Mouse (Mus musculus) heart, postnatal 0 days (tissue): ENCODE results near the gene Dmac1. TPM values are rescaled to one million over a fixed set of nuclear protein-coding genes. Genes with fewer than 3 reads are reported as not detected.

ENCODE experiments used
- ATAC-seq: fragments of 200-750 bp; cut with Nextera tagmentation; 2 replicates; pipeline ENCODE4 v1.8.0; 2017; ENCODE audit warnings: low read depth, moderate number of reproducible peaks, moderate library complexity; ENCODE audit not compliant: insufficient read depth
- DNase-seq: peaks from one replicate; pipeline ENCODE4 v3.0.0-alpha.2; 2016; ENCODE audit warnings: low spot score
- H3K27ac ChIP-seq: fragments of 300-500 bp; sonication (generic); 2 replicates; pipeline ENCODE4 v1.5.1; 2014; ENCODE audit warnings: low read depth, mild to moderate bottlenecking
- H3K27me3 ChIP-seq: fragments of 300-500 bp; sonication (generic); 2 replicates; pipeline ENCODE4 v1.6.1; 2014; ENCODE audit warnings: low read length, mixed read lengths; ENCODE audit not compliant: control insufficient read depth, insufficient read depth
- H3K36me3 ChIP-seq: fragments of 300-500 bp; sonication (generic); replicated peaks from 2 replicates; pipeline ENCODE4 v1.6.1; 2014; ENCODE audit warnings: low read length, mixed read lengths; ENCODE audit not compliant: control insufficient read depth, insufficient read depth
- H3K4me1 ChIP-seq: fragments of 300-500 bp; sonication (generic); 2 replicates; pipeline ENCODE4 v1.6.1; 2014; ENCODE audit warnings: antibody characterized with exemption; ENCODE audit not compliant: control insufficient read depth, insufficient read depth
- H3K4me2 ChIP-seq: fragments of 300-500 bp; sonication (generic); 2 replicates; pipeline ENCODE4 v1.6.1; 2014; ENCODE audit warnings: low read depth, mild to moderate bottlenecking, low read length, moderate library complexity
- H3K4me3 ChIP-seq: fragments of 300-500 bp; sonication (generic); 2 replicates; pipeline ENCODE4 v1.5.1; 2014; ENCODE audit warnings: low read depth, low read length
- H3K9ac ChIP-seq: fragments of 300-500 bp; sonication (generic); replicated peaks from 2 replicates; pipeline ENCODE4 v1.6.1; 2014; ENCODE audit warnings: low read depth, low read length, mixed read lengths
- H3K9me3 ChIP-seq: fragments of 300-500 bp; sonication (generic); replicated peaks from 2 replicates; pipeline ENCODE4 v1.6.1; 2016; ENCODE audit warnings: low read length; ENCODE audit not compliant: control insufficient read depth
- CTCF ChIP-seq: IDR thresholded peaks from 2 replicates; pipeline ENCODE4 v1.5.1; 2016; ENCODE audit warnings: antibody characterized with exemption, control low read depth, low read depth
- EP300 ChIP-seq: IDR thresholded peaks from 2 replicates; pipeline ENCODE4 v1.6.1; 2016; ENCODE audit warnings: antibody characterized with exemption, low read depth
- WGBS: fragments of 180-500 bp; shearing (Covaris S2); extraction: QIAGEN DNeasy Blood & Tissue Kit; methylation state at CpG from one replicate; pipeline ENCODE4 v1.1.7; 2014; 5-methylcytosine and 5-hydroxymethylcytosine counted together
- polyA plus RNA-seq: library from polyadenylated mRNA; unstranded; fragments of >200 nt; fragmentation: Nextera tagmentation; extraction: Ambion mirVana; gene quantifications from 2 replicates; pipeline ENCODE4 v1.2.1, GENCODE M21; 2015
- total RNA-seq: library from RNA; depleted of rRNA; stranded (reverse); fragments of >200 nt; gene quantifications from 2 replicates; pipeline ENCODE4 v1.2.3, GENCODE M21; 2014; ENCODE audit warnings: low replicate concordance

Dmac1 gene
- total and polyA plus RNA-seq, 2 experiments from 2014 or later, result 96.4 to 123 TPM

DNA sequence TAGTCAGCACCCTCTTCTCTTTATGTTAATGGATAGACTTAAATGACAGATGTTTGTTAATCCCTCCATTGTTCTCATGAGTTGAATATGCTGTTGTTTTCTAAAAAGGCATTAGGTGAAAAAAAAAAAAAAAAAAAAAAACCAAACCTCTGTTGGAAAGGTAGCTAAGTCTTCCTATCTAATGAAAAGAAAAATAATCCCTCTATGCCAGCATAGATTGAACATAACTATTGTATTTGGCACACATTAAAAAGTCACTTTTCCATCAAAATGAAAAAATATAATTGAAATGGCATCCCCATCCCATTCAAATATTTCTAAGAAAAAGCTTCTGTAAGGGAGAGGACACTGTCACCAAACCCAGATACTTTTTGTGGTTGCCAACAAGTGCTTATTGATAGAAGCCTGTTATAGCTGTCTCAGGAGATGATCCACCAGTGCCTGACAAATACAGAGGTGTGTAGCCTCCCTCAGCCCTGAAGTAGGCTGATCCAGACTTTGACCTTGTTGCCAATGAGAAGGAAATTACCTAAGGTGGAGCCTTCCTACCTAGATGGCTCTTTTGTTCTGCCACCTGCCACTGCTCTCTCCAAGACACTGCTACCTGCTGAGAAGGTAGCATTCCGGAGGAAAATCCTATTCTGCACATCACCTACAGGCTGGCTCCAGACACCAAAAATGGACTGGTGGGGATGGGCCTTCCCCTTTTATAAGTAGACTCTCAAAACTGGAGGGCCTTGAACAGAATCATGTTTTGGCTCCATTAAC, 22.3 kb upstream of the Dmac1 start:
- no peaks in the 10 kb centered on the region for H3K27me3 ChIP-seq
- TF ChIP-seq EP300 (no peak), CTCF (no peak)
- no peaks in the 10 kb centered on the region for H3K9me3 ChIP-seq
- H3K36me3 ChIP-seq, result no peaks in the 10 kb centered on the region
- H3K4me2 ChIP-seq, result no peak overlapping the region
- no peak for DNase-seq
- no peak overlapping the region for H3K9ac ChIP-seq
- ATAC-seq, result no peak
- no peak overlapping the region for H3K4me3 ChIP-seq
- no peak overlapping the region for H3K27ac ChIP-seq
- 67% methylated on average over 1 of the region's 1 CpGs for WGBS
- no peaks in the 10 kb centered on the region for H3K4me1 ChIP-seq

DNA sequence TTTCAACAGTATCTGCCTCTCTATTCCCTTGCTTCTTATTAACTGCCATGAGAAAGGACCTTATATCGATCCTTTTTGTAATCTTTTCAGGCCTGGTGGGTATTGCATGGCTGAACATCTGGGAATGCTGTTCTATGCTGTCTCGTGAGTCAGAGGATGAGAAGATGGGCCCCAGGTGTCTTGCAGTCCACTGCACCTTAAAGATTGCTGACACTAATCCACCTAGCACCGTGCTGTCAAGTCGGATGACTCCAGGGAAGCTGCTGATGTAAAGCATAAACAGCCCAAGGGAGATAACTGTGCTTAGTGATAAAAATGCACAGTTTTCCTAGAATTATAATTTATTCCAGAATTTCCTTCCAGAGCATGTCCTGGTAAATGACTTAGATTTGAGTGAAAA, 14.2 kb upstream of the Dmac1 start:
- WGBS, result 56% methylated on average over 4 of the region's 4 CpGs
- no peak for DNase-seq
- H3K9ac ChIP-seq, result no peak overlapping the region
- no peaks in the 10 kb centered on the region for H3K27me3 ChIP-seq
- no peak for TF ChIP-seq CTCF
- no peak for TF ChIP-seq EP300
- H3K27ac ChIP-seq, result no peak overlapping the region
- ATAC-seq, result no peak
- H3K4me3 ChIP-seq, result no peak overlapping the region
- no peak overlapping the region for H3K4me2 ChIP-seq
- no peaks in the 10 kb centered on the region for H3K9me3 ChIP-seq
- no peaks in the 10 kb centered on the region for H3K4me1 ChIP-seq
- H3K36me3 ChIP-seq, result no peaks in the 10 kb centered on the region

DNA sequence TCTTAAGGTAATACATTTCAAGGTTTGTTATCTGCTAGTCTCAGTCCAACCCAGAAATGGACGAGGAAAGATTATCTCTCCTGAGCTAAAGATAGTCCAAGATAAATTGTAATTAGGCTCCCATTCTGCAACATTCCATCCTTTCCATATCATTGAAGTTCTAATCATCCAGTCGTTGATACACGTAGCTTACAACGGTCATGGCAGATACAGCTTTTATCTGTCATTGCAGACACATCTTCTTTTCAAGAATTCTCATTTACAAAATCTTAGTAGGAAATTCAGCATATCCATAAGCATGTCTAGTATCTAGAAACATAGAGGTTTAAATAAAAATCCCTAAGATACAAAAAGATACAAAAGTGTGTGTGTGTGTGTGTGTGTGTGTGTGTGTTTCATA, 13.0 kb upstream of the Dmac1 start:
- no peak for ATAC-seq
- no peak for DNase-seq
- no peaks in the 10 kb centered on the region for H3K4me1 ChIP-seq
- no peak overlapping the region for H3K27ac ChIP-seq
- H3K9me3 ChIP-seq, result no peaks in the 10 kb centered on the region
- no peaks in the 10 kb centered on the region for H3K36me3 ChIP-seq
- no peak overlapping the region for H3K9ac ChIP-seq
- H3K27me3 ChIP-seq, result no peaks in the 10 kb centered on the region
- H3K4me3 ChIP-seq, result no peak overlapping the region
- H3K4me2 ChIP-seq, result no peak overlapping the region
- 38% methylated on average over 4 of the region's 4 CpGs for WGBS
- TF ChIP-seq CTCF (no peak), EP300 (no peak)

DNA sequence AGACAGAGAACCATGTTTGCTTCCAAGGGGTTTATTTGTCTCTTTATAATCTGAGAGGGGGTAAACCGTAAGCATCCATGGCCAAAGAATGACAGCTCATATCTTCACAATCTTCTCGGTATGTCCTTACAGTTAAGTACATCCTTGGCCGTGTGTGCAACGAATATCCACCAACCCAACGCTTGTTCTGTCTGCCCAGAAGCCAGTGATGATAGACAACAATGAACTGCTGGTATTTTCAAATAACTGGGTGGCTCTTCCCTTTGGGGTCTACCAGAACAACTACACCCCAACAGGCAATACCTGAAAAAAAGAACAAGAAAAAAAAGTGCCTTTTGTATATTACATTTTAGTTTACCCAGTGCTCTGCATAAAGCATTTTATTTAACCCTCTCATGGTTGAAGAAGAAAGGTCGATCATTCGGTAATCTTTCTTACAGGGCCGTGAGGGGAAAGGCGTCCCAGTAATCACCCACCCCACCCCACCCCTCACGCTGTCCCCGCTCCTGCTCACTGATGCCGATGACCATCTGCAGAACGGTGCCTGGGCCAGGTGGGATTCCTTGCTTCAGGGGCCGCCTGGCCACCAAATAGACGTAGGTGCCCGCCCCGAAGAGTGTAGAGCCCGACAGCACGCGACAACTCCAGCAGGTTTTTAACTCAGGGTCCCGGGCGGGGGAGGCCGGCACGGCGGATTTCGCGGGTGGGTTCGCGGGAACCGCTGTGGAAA, 473 bp downstream of the Dmac1 start:
- Histone ChIP-seq H3K9ac (peak overlapping the region; percentile 91), H3K9me3 (no peaks in the 10 kb centered on the region), H3K4me3 (peak overlapping the region; percentile 97), H3K27ac (0 out of 2 replicates have a peak overlapping the region, but pooled peaks have one; percentile 49), H3K4me2 (peak overlapping the region; percentile 71), H3K27me3 (no peaks in the 10 kb centered on the region), H3K4me1 (peaks cover 4% of the 10 kb centered on the region; the same call in 1 of the 2 replicates), H3K36me3 (no peaks in the 10 kb centered on the region)
- WGBS, result 5% methylated on average over 30 of the region's 30 CpGs
- ATAC-seq (peak; percentile 81), DNase-seq (no peak)
- TF ChIP-seq CTCF (no peak), EP300 (no peak)

DNA sequence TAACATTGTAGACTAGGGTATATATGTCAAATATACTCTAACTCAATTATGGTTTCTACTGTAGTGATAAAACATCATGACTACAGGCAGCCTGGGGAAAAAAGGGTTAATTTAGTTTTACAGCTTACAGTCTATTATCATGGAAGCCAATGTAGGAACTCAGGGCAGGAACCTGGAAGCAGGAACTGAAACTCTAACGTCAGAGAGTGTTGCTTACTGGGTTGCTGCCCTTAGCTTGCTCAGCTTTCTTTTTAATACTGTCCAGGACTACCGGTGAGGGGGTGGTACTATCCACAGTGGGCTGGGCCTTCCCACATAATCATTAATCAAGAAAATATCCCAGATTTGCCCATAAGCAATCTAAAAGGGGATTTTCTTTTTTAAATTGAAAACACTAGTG, 2.4 kb downstream of the Dmac1 start:
- H3K27me3 ChIP-seq, result no peaks in the 10 kb centered on the region
- DNase-seq, result no peak
- no peak overlapping the region for H3K4me2 ChIP-seq
- H3K4me1 ChIP-seq, result peaks cover 4% of the 10 kb centered on the region; the same call in 1 of the 2 replicates
- 0 out of 2 replicates have a peak, but pooled peaks cover 3% of the 10 kb centered on the region for H3K36me3 ChIP-seq
- TF ChIP-seq CTCF (no peak), EP300 (no peak)
- no peak overlapping the region for H3K27ac ChIP-seq
- H3K9me3 ChIP-seq, result no peaks in the 10 kb centered on the region
- no peak for ATAC-seq
- H3K9ac ChIP-seq, result no peak overlapping the region
- 78% methylated on average over 2 of the region's 2 CpGs for WGBS
- H3K4me3 ChIP-seq, result no peak overlapping the region
